Mouse (Mus musculus) limb, embryonic 11.5 days (tissue): ENCODE measurements around the gene Chd1l. TPM values are rescaled to one million over a fixed set of nuclear protein-coding genes. Genes with fewer than 3 reads are reported as not detected.

Source experiments
- ATAC-seq: fragments of 200-750 bp; cut with Nextera tagmentation; 2 replicates; pipeline ENCODE4 v1.8.0; 2017; ENCODE audit warnings: low read depth; ENCODE audit not compliant: insufficient number of reproducible peaks, low FRiP score, low TSS enrichment
- DNase-seq: peaks from one replicate; pipeline ENCODE4 v3.0.0-alpha.2; 2015; ENCODE audit warnings: low spot score
- H3K27ac ChIP-seq: fragments of 300-500 bp; sonication (generic); replicated peaks from 2 replicates; pipeline ENCODE4 v1.5.1; 2014; ENCODE audit warnings: low read depth, mild to moderate bottlenecking, low read length
- H3K27me3 ChIP-seq: fragments of 300-500 bp; sonication (generic); 2 replicates; pipeline ENCODE4 v1.6.1; 2014; ENCODE audit warnings: mild to moderate bottlenecking, low read length, mixed read lengths; ENCODE audit not compliant: control insufficient read depth, insufficient read depth
- H3K36me3 ChIP-seq: fragments of 300-500 bp; sonication (generic); 2 replicates; pipeline ENCODE4 v1.6.1; 2014; ENCODE audit warnings: mild to moderate bottlenecking, low read length, moderate library complexity, mixed read lengths; ENCODE audit not compliant: control insufficient read depth, insufficient read depth
- H3K4me1 ChIP-seq: fragments of 300-500 bp; sonication (generic); 2 replicates; pipeline ENCODE4 v1.6.1; 2014; ENCODE audit warnings: low read length, mixed read lengths; ENCODE audit not compliant: control insufficient read depth, insufficient read depth
- H3K4me2 ChIP-seq: fragments of 300-500 bp; sonication (generic); 2 replicates; pipeline ENCODE4 v1.6.1; 2014; ENCODE audit warnings: low read depth, mild to moderate bottlenecking, moderate library complexity; ENCODE audit not compliant: severe bottlenecking
- H3K4me3 ChIP-seq: fragments of 300-500 bp; sonication (generic); 2 replicates; pipeline ENCODE4 v1.5.1; 2014; ENCODE audit warnings: low read depth, low read length
- H3K9ac ChIP-seq: fragments of 300-500 bp; sonication (generic); 2 replicates; pipeline ENCODE4 v1.6.1; 2014; ENCODE audit warnings: mild to moderate bottlenecking, low read length
- H3K9me3 ChIP-seq: fragments of 300-500 bp; sonication (generic); 2 replicates; pipeline ENCODE4 v1.6.1; 2016; ENCODE audit warnings: low read length; ENCODE audit not compliant: control insufficient read depth
- WGBS: fragments of 180-500 bp; shearing (Covaris S2); extraction: QIAGEN DNeasy Blood & Tissue Kit; methylation state at CpG from one replicate; pipeline ENCODE4 v1.1.7; 2014; 5-methylcytosine and 5-hydroxymethylcytosine counted together
- polyA plus RNA-seq: library from polyadenylated mRNA; unstranded; fragments of >200 nt; fragmentation: Nextera tagmentation; extraction: Ambion mirVana; gene quantifications from 2 replicates; pipeline ENCODE4 v1.2.1, GENCODE M21; 2014

The Chd1l gene
- polyA plus RNA-seq, 1 experiment from 2014 or later = 21.5 TPM

DNA sequence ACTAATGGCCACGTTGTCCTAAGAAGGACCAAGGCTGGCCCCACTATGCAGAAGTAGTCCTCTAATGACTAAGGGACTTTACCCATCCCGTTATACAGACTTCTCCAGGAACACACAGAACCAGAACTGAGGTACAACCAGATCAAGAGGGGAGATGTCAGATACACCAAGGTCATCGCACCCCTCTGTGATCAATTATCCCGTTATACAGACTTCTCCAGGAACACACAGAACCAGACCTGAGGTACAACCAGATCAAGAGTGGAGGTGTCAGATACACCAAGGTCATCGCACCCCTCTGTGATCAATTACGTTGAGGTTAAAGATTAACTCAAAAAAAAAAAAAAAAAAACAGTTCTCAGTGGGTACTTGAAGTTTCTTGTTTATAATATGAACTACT is 1.0 kb upstream of the Chd1l start:
- Histone ChIP-seq H3K9ac (no peak overlapping the region), H3K4me3 (no peak overlapping the region), H3K36me3 (no peaks in the 10 kb centered on the region), H3K9me3 (no peaks in the 10 kb centered on the region), H3K27me3 (no peaks in the 10 kb centered on the region), H3K4me2 (no peak overlapping the region), H3K4me1 (no peaks in the 10 kb centered on the region; the same call in 1 of the 2 replicates), H3K27ac (no peak overlapping the region)
- no peak for DNase-seq
- 90% methylated on average over 6 of the region's 6 CpGs for WGBS
- no peak for ATAC-seq

DNA sequence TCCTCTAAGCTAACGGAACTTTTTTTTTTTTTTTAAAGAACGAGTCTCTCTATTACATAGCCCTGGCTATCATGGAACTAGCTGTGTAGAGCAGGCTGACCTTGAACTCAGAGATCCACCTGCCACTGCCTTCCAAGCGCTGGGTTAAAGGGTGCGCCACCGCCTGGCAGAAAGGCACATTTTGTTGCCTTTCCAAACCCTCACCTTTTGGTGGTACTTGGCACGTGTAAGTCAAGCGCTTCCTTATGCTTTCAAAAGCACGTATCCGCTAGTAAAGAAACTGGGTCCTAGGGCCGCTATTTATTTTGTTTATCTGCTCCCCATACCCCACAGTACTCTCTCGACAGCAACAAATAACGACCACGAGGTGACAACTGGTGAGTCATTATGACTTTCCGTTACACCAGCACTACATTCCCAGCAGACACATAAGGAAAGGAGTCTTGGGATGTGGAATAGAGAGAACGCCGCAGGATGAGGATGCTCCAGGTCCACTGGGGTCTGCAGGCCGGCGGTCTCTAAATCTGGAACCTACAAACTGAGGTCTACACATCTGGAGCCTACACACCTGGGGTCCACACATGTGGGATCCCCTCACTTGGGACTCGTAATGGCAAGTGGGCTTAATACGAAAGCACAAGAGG is 680 bp downstream of the Chd1l start:
- peak; percentile 46 for ATAC-seq

GRCm38 (mm10) chr3:97600050-97600832 is 9.8 kb downstream of the Chd1l start:
- Histone ChIP-seq H3K4me2 (no peak overlapping the region), H3K4me3 (no peak overlapping the region), H3K36me3 (no peaks in the 10 kb centered on the region; the same call in 1 of the 2 replicates), H3K27ac (no peak overlapping the region), H3K9me3 (no peaks in the 10 kb centered on the region), H3K4me1 (no peaks in the 10 kb centered on the region), H3K27me3 (no peaks in the 10 kb centered on the region), H3K9ac (no peak overlapping the region)
- no peak for DNase-seq
- 93% methylated on average over 3 of the region's 3 CpGs for WGBS
- no peak for ATAC-seq

More for the DNA sequence above, 680 bp downstream of the Chd1l start:
- Histone ChIP-seq H3K4me3 (peak overlapping the region; percentile 74), H3K9me3 (no peaks in the 10 kb centered on the region), H3K27ac (no peak overlapping the region), H3K4me1 (no peaks in the 10 kb centered on the region; the same call in 1 of the 2 replicates), H3K27me3 (no peaks in the 10 kb centered on the region), H3K4me2 (peak overlapping the region; percentile 44), H3K9ac (peak overlapping the region; percentile 92), H3K36me3 (no peaks in the 10 kb centered on the region)
- peak; percentile 54 for DNase-seq
- 5% methylated on average over 20 of the region's 20 CpGs for WGBS

- DNase-seq (no peak), ATAC-seq (no peak)
- 91% methylated on average over 8 of the region's 8 CpGs for WGBS
- Histone ChIP-seq H3K27ac (no peak overlapping the region), H3K36me3 (no peaks in the 10 kb centered on the region; the same call in 1 of the 2 replicates), H3K9me3 (no peaks in the 10 kb centered on the region), H3K4me3 (no peak overlapping the region), H3K4me2 (no peak overlapping the region), H3K27me3 (no peaks in the 10 kb centered on the region), H3K4me1 (no peaks in the 10 kb centered on the region), H3K9ac (no peak overlapping the region)
Measured at GRCm38 (mm10) chr3:97596796-97597195, 13.2 kb downstream of the Chd1l start.

DNA sequence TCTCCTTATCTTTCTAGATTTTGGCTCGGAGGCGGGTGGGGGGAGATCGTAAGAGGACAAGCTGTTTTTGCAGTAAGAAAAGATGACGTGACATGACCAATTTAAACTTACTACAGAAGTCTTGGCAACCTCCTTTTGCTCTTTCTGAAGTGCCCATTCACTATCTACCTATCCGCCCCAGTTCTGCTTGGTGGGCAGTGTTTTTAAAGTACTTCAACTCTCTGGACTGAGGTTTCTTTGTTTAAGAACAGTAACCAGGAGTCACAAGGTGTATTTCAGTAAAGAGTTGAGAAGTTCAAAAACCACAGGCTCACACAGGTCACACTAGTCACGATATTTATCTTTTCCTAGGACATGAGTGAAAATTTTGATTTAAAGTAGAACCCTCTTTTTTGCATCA is 14.9 kb downstream of the Chd1l start:
- no peaks in the 10 kb centered on the region for H3K36me3 ChIP-seq
- 91% methylated on average over 6 of the region's 6 CpGs for WGBS
- no peaks in the 10 kb centered on the region for H3K4me1 ChIP-seq
- no peak overlapping the region for H3K9ac ChIP-seq
- DNase-seq (no peak), ATAC-seq (no peak)
- H3K4me2 ChIP-seq = no peak overlapping the region
- no peaks in the 10 kb centered on the region for H3K27me3 ChIP-seq
- no peak overlapping the region for H3K27ac ChIP-seq
- H3K4me3 ChIP-seq = no peak overlapping the region
- no peaks in the 10 kb centered on the region for H3K9me3 ChIP-seq

GRCm38 (mm10) chr3:97594140-97594539 is 15.9 kb downstream of the Chd1l start:
- Histone ChIP-seq H3K9ac (no peak overlapping the region), H3K4me2 (no peak overlapping the region), H3K36me3 (no peaks in the 10 kb centered on the region), H3K4me1 (no peaks in the 10 kb centered on the region), H3K27ac (no peak overlapping the region), H3K27me3 (no peaks in the 10 kb centered on the region), H3K9me3 (no peaks in the 10 kb centered on the region), H3K4me3 (no peak overlapping the region)
- DNase-seq (no peak), ATAC-seq (no peak)
- 89% methylated on average over 13 of the region's 13 CpGs for WGBS

- DNase-seq = no peak
- Histone ChIP-seq H3K9ac (no peak overlapping the region), H3K27ac (no peak overlapping the region), H3K4me2 (no peak overlapping the region), H3K36me3 (no peaks in the 10 kb centered on the region), H3K4me1 (no peaks in the 10 kb centered on the region), H3K4me3 (no peak overlapping the region), H3K27me3 (no peaks in the 10 kb centered on the region), H3K9me3 (no peaks in the 10 kb centered on the region)
- ATAC-seq = no peak
- WGBS = 90% methylated on average over 5 of the region's 5 CpGs
Measured at GRCm38 (mm10) chr3:97593089-97593488, 16.9 kb downstream of the Chd1l start.

GRCm38 (mm10) chr3:97590699-97591098 is 19.3 kb downstream of the Chd1l start:
- no peaks in the 10 kb centered on the region for H3K4me1 ChIP-seq
- H3K36me3 ChIP-seq = no peaks in the 10 kb centered on the region
- no peak for DNase-seq
- no peak overlapping the region for H3K4me2 ChIP-seq
- H3K4me3 ChIP-seq = no peak overlapping the region
- H3K27ac ChIP-seq = no peak overlapping the region
- H3K27me3 ChIP-seq = no peaks in the 10 kb centered on the region
- 70% methylated on average over 8 of the region's 8 CpGs for WGBS
- H3K9me3 ChIP-seq = no peaks in the 10 kb centered on the region
- no peak for ATAC-seq
- no peak overlapping the region for H3K9ac ChIP-seq
